Comparison of ENCODE assay signal across 8 mouse cellular contexts in the genomic region with DNA sequence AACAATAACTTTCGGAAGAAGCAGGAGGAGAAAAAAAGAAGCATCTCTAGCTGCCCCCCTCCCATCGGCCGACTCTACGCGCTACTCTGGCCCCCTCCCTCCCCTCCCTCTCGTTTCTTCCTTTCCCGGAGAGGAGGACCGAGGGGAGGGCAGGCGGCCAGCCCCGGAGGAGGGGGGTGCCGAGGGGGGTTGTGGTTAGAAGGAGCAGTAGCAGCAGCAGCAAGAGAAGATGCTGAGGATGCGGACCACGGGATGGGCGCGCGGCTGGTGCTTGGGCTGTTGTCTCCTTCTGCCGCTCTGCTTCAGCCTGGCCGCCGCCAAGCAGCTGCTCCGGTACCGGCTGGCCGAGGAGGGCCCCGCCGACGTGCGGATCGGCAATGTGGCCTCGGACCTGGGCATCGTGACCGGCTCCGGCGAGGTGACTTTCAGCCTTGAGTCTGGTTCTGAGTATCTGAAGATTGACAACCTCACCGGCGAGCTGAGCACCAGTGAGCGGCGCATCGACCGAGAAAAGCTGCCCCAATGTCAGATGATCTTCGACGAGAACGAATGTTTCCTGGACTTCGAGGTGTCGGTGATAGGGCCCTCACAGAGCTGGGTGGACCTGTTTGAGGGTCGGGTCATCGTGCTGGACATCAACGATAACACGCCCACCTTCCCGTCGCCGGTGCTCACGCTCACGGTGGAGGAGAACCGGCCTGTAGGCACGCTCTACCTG. TPM values are rescaled to one million over a fixed set of nuclear protein-coding genes. Genes with fewer than 3 reads are reported as not detected.
DNase-seq lines count a peak whose midpoint lies in the region; ATAC-seq lines count a peak whose summit lies in the region.

No protein-coding gene starts in this region.

- no peaks in the 10 kb centered on the region for H3K36me3 ChIP-seq in kidney, embryonic 14.5 days (ENCODE audit: control insufficient read depth, insufficient read depth, low read length)
- no peaks in the 10 kb centered on the region for H3K36me3 ChIP-seq in liver, embryonic 11.5 days (ENCODE audit: control insufficient read depth, insufficient read depth, low read length)
- no peaks in the 10 kb centered on the region for H3K36me3 ChIP-seq in neural tube, embryonic 14.5 days (ENCODE audit: control insufficient read depth, insufficient read depth, low read length)

- intact Hi-C loops in gastrocnemius, postnatal 36 days (cut with DNase I): no loop called here

- ATAC-seq in kidney, embryonic 14.5 days (ENCODE audit: low FRiP score, low TSS enrichment): no peak
- ATAC-seq in liver, embryonic 11.5 days (replicated peaks; ENCODE audit: low FRiP score): no peak
- no peak for ATAC-seq in neural tube, embryonic 14.5 days (ENCODE audit: low read depth)

- no peaks in the 10 kb centered on the region; the same call in 1 of the 2 replicates for H3K27me3 ChIP-seq in kidney, embryonic 14.5 days (ENCODE audit: control insufficient read depth, insufficient read depth, low read length)
- peaks cover 28% of the 10 kb centered on the region for H3K27me3 ChIP-seq in liver, embryonic 11.5 days (replicated peaks; ENCODE audit: control insufficient read depth, insufficient read depth, low read length)
- H3K27me3 ChIP-seq in neural tube, embryonic 14.5 days (ENCODE audit: control insufficient read depth, insufficient read depth, low read length): peaks cover 11% of the 10 kb centered on the region; the same call in 1 of the 2 replicates

- H3K4me2 ChIP-seq in kidney, embryonic 14.5 days (replicated peaks; ENCODE audit: low read depth, low read length): peak overlapping the region; percentile 92
- peak overlapping the region; percentile 94 for H3K4me2 ChIP-seq in liver, embryonic 11.5 days
- peak overlapping the region; percentile 69 for H3K4me2 ChIP-seq in neural tube, embryonic 14.5 days (ENCODE audit: low read depth, low read length)

- H3K9me3 ChIP-seq in kidney, embryonic 14.5 days (ENCODE audit: control insufficient read depth, low read length): no peaks in the 10 kb centered on the region
- H3K9me3 ChIP-seq in liver, embryonic 11.5 days (ENCODE audit: control insufficient read depth, low read length): no peaks in the 10 kb centered on the region
- no peaks in the 10 kb centered on the region for H3K9me3 ChIP-seq in neural tube, embryonic 14.5 days (ENCODE audit: control insufficient read depth, low read length)

- peak overlapping the region; percentile 51 for H3K4me3 ChIP-seq in kidney, embryonic 14.5 days (ENCODE audit: low read length)
- peak overlapping the region; percentile 65 for H3K4me3 ChIP-seq in liver, embryonic 11.5 days (ENCODE audit: low read depth, low read length)
- H3K4me3 ChIP-seq in neural tube, embryonic 14.5 days (ENCODE audit: low read depth, low read length): peak overlapping the region; percentile 73

- WGBS in kidney, embryonic 14.5 days: under 1% methylated on average over 50 of the region's 54 CpGs
- under 1% methylated on average over 48 of the region's 54 CpGs for WGBS in liver, embryonic 11.5 days
- under 1% methylated on average over 48 of the region's 54 CpGs for WGBS in neural tube, embryonic 14.5 days

- H3K9ac ChIP-seq in kidney, embryonic 14.5 days (ENCODE audit: low read depth, low read length): peak overlapping the region; percentile 62
- peak overlapping the region; percentile 62 for H3K9ac ChIP-seq in liver, embryonic 11.5 days (ENCODE audit: low read depth, low read length)
- H3K9ac ChIP-seq in neural tube, embryonic 14.5 days (replicated peaks; ENCODE audit: low read depth, low read length): peak overlapping the region; percentile 81

- 0 out of 2 replicates have a peak, but pooled peaks cover 7% of the 10 kb centered on the region for H3K4me1 ChIP-seq in kidney, embryonic 14.5 days (ENCODE audit: control insufficient read depth, insufficient read depth, low read length)
- peaks cover 4% of the 10 kb centered on the region for H3K4me1 ChIP-seq in liver, embryonic 11.5 days (replicated peaks; ENCODE audit: control insufficient read depth, insufficient read depth, low read length)
- peaks cover 9% of the 10 kb centered on the region; the same call in 1 of the 2 replicates for H3K4me1 ChIP-seq in neural tube, embryonic 14.5 days (ENCODE audit: control insufficient read depth, insufficient read depth, low read length)

- H3K27ac ChIP-seq in kidney, embryonic 14.5 days (ENCODE audit: low read depth, low read length): no peak overlapping the region; the same call in 1 of the 2 replicates
- no peak overlapping the region for H3K27ac ChIP-seq in liver, embryonic 11.5 days (ENCODE audit: low read depth, low read length)
- peak overlapping the region; percentile 88 for H3K27ac ChIP-seq in neural tube, embryonic 14.5 days (ENCODE audit: low read depth, low read length)

- peak; percentile 42 for DNase-seq in layer of hippocampus, adult 11-12 months (ENCODE audit: low spot score)
- no peak for DNase-seq in layer of hippocampus, adult 9-10 months (ENCODE audit: low spot score)
- DNase-seq in embryo, embryonic 10.5 days (ENCODE audit: low spot score): peak; percentile 33
- peak; percentile 41 to 47 for DNase-seq in gastrocnemius, postnatal 36 days
- DNase-seq in liver, embryonic 11.5 days (ENCODE audit: low spot score): peak; percentile 57
- peak; percentile 49 for DNase-seq in urinary bladder, adult 2 months (ENCODE audit: low spot score)

RNA-seq across cellular contexts. Expression of gene Pcdh7, which starts 1.3 kb away (rescaled TPM):
- total RNA-seq in gastrocnemius, postnatal 36 days (2021): 1 to 10 TPM; 2.2 to 4.7 TPM
- polyA plus RNA-seq in kidney, embryonic 14.5 days (2014; fragmentation: Nextera tagmentation; extraction: Ambion mirVana): 6.5 and 7.6 TPM in 2 replicates
- 4.0 and 4.4 TPM in 2 replicates for polyA plus RNA-seq in liver, embryonic 11.5 days (2014; fragmentation: Nextera tagmentation; extraction: Ambion mirVana)
- polyA plus RNA-seq in neural tube, embryonic 14.5 days (2014; fragmentation: Nextera tagmentation; extraction: Ambion mirVana): 40.9 and 47.6 TPM in 2 replicates
- 31.7 and 41.8 TPM in 2 replicates for polyA plus RNA-seq in urinary bladder, adult 2 months (2012; rRNA removed)
